Mouse (Mus musculus) CH12.LX (cell line): ENCODE results near the gene Npm1. TPM values are rescaled to one million over a fixed set of nuclear protein-coding genes. Genes with fewer than 3 reads are reported as not detected.

ENCODE experiments used
- DNase-seq: peaks from one replicate; pipeline ENCODE4 v3.0.0-alpha.2; 2013; ENCODE audit errors: extremely low read depth
- H3K27ac ChIP-seq: 2 replicates; pipeline ENCODE4 v1.5.1; 2012; ENCODE audit warnings: low read depth, mild to moderate bottlenecking, control low read depth, moderate library complexity; ENCODE audit not compliant: insufficient read depth
- H3K27me3 ChIP-seq: replicated peaks from 2 replicates; pipeline ENCODE3; 2012; ENCODE audit warnings: inconsistent platforms
- H3K36me3 ChIP-seq, 2 experiments: replicated peaks in 1 of 2; 2 replicates each; pipeline versions ENCODE3 to v1.6.1; 2012; ENCODE audit warnings: inconsistent platforms in 1 of 2, low read length in 1 of 2, mild to moderate bottlenecking in 1 of 2, mixed read lengths in 1 of 2, moderate library complexity in 1 of 2; ENCODE audit not compliant: control insufficient read depth in 1 of 2, insufficient read depth in 1 of 2
- H3K4me1 ChIP-seq, 2 experiments: 2 replicates each; pipeline ENCODE4 v1.6.1; 2012; ENCODE audit warnings: inconsistent platforms in 1 of 2, moderate library complexity in 1 of 2; ENCODE audit not compliant: insufficient read depth in 2 of 2, control insufficient read depth in 1 of 2
- H3K4me2 ChIP-seq: 2 replicates; pipeline ENCODE4 v1.6.1; 2012; ENCODE audit warnings: low read depth, mild to moderate bottlenecking, control low read depth; ENCODE audit not compliant: poor library complexity, insufficient read depth, severe bottlenecking
- H3K4me3 ChIP-seq, 3 experiments: fragments of 150-350 bp in 1 of 3; sonication (generic) in 1 of 3; replicated peaks in 1 of 3; 2 replicates each; pipeline versions ENCODE3 to v1.5.1; 2011 to 2012; ENCODE audit warnings: low read depth in 2 of 3, low read length in 2 of 3, mild to moderate bottlenecking in 2 of 3, moderate library complexity in 2 of 3, control low read depth in 1 of 3, improper control_type of control experiment in 1 of 3, inconsistent platforms in 1 of 3, mixed read lengths in 1 of 3; ENCODE audit not compliant: poor library complexity in 1 of 3
- H3K79me2 ChIP-seq: replicated peaks from 2 replicates; pipeline ENCODE4 v1.6.1; 2012; ENCODE audit warnings: mild to moderate bottlenecking, moderate library complexity; ENCODE audit not compliant: control insufficient read depth, poor library complexity, insufficient read depth, severe bottlenecking; ENCODE audit errors: extremely low read depth
- H3K9ac ChIP-seq: 2 replicates; pipeline ENCODE4 v1.6.1; 2012; ENCODE audit warnings: low read depth, mild to moderate bottlenecking, control low read depth, moderate library complexity; ENCODE audit not compliant: insufficient read depth
- H3K9me3 ChIP-seq: replicated peaks from 2 replicates; pipeline ENCODE3; 2012; ENCODE audit warnings: low read length, inconsistent platforms, mixed read lengths
- CHD1 ChIP-seq: IDR thresholded peaks from 2 replicates; pipeline ENCODE4 v1.6.1; 2012; ENCODE audit warnings: low read depth, low read length, improper control_type of control experiment, inconsistent platforms
- E2F4 ChIP-seq: IDR thresholded peaks from 2 replicates; pipeline ENCODE4 v1.6.1; 2011; ENCODE audit warnings: low read depth, low read length, improper control_type of control experiment; ENCODE audit not compliant: insufficient replicate concordance
- EP300 ChIP-seq: IDR thresholded peaks from 2 replicates; pipeline ENCODE4 v1.6.1; 2011; ENCODE audit warnings: low read length, improper control_type of control experiment
- ETS1 ChIP-seq: conservative IDR thresholded peaks from 2 replicates; pipeline ENCODE4 v1.6.1; 2012; ENCODE audit warnings: low read depth, mild to moderate bottlenecking, inconsistent platforms, low read length, improper control_type of control experiment, moderate library complexity
- GABPA ChIP-seq: IDR thresholded peaks from 2 replicates; pipeline ENCODE4 v1.6.1; 2012; ENCODE audit warnings: low read depth, low read length, improper control_type of control experiment, inconsistent platforms; ENCODE audit not compliant: insufficient replicate concordance
- HCFC1 ChIP-seq: IDR thresholded peaks from 2 replicates; pipeline ENCODE4 v1.6.1; 2012; ENCODE audit warnings: low read depth, mild to moderate bottlenecking, inconsistent platforms, low read length, improper control_type of control experiment
- IRF4 ChIP-seq: IDR thresholded peaks from 2 replicates; pipeline ENCODE4 v1.6.1; 2014; ENCODE audit warnings: low read depth, mild to moderate bottlenecking, inconsistent platforms, low read length, improper control_type of control experiment
- JUND ChIP-seq: conservative IDR thresholded peaks from 2 replicates; pipeline ENCODE4 v1.6.1; 2011; ENCODE audit warnings: low read depth, low read length, improper control_type of control experiment
- KAT2A ChIP-seq: IDR thresholded peaks from 2 replicates; pipeline ENCODE4 v1.6.1; 2012; ENCODE audit warnings: low read length, improper control_type of control experiment, inconsistent platforms; ENCODE audit not compliant: insufficient replicate concordance
- MAZ ChIP-seq: IDR thresholded peaks from 2 replicates; pipeline ENCODE4 v1.6.1; 2012; ENCODE audit warnings: low read depth, mild to moderate bottlenecking, inconsistent platforms, low read length, improper control_type of control experiment, moderate library complexity
- MEF2A ChIP-seq: IDR thresholded peaks from 2 replicates; pipeline ENCODE4 v1.6.1; 2014; ENCODE audit warnings: low read depth, mild to moderate bottlenecking, inconsistent platforms, low read length, improper control_type of control experiment, borderline replicate concordance
- MXI1 ChIP-seq: IDR thresholded peaks from 2 replicates; pipeline ENCODE4 v1.6.1; 2011; ENCODE audit warnings: mild to moderate bottlenecking, low read depth, low read length, improper control_type of control experiment
- MYC ChIP-seq: IDR thresholded peaks from 2 replicates; pipeline ENCODE4 v1.6.1; 2011; ENCODE audit warnings: low read depth, mild to moderate bottlenecking, improper control_type of control experiment, low read length
- NRF1 ChIP-seq: IDR thresholded peaks from 2 replicates; pipeline ENCODE4 v1.6.1; 2014; ENCODE audit warnings: low read depth, mild to moderate bottlenecking, inconsistent platforms, low read length, improper control_type of control experiment, moderate library complexity
- RCOR1 ChIP-seq: conservative IDR thresholded peaks from 2 replicates; pipeline ENCODE4 v1.6.1; 2012; ENCODE audit warnings: low read depth, mild to moderate bottlenecking, inconsistent platforms, low read length, improper control_type of control experiment
- TBP ChIP-seq: conservative IDR thresholded peaks from 2 replicates; pipeline ENCODE4 v1.6.1; 2011; ENCODE audit warnings: low read depth, low read length, improper control_type of control experiment
- TCF12 ChIP-seq: IDR thresholded peaks from 2 replicates; pipeline ENCODE4 v1.6.1; 2014; ENCODE audit warnings: low read depth, mild to moderate bottlenecking, inconsistent platforms, low read length, improper control_type of control experiment
- UBTF ChIP-seq: IDR thresholded peaks from 2 replicates; pipeline ENCODE4 v1.6.1; 2012; ENCODE audit warnings: low read depth, mild to moderate bottlenecking, inconsistent platforms, low read length, improper control_type of control experiment, moderate library complexity
- USF2 ChIP-seq: conservative IDR thresholded peaks from 2 replicates; pipeline ENCODE4 v1.6.1; 2011; ENCODE audit warnings: low read depth, low read length, improper control_type of control experiment
- ZC3H11A ChIP-seq: IDR thresholded peaks from 2 replicates; pipeline ENCODE4 v1.6.1; 2012; ENCODE audit warnings: low read depth, mild to moderate bottlenecking, inconsistent platforms, low read length, improper control_type of control experiment
- ZKSCAN1 ChIP-seq: IDR thresholded peaks from 2 replicates; pipeline ENCODE4 v1.6.1; 2012; ENCODE audit warnings: low read depth, inconsistent platforms, low read length, improper control_type of control experiment, borderline replicate concordance
- ZNF384 ChIP-seq: IDR thresholded peaks from 2 replicates; pipeline ENCODE4 v1.6.1; 2012; ENCODE audit warnings: low read depth, low read length, improper control_type of control experiment, inconsistent platforms
- dilution Hi-C: fragments of 300-500 bp; cut with MboI; formaldehyde crosslinking; loops from 2 replicates; pipeline ENCODE4 v1.14.3; 2020; ENCODE audit warnings: low sequenced_read_pairs; ENCODE audit not compliant: extremely low pct_unique_long_range_greater_than_20kb, extremely low pct_ligation_motif_present
- in situ Hi-C: fragments of 300-500 bp; cut with MboI; formaldehyde crosslinking; loops from 3 replicates; pipeline ENCODE4 v1.14.3; 2019; ENCODE audit warnings: low sequenced_read_pairs, low pct_ligation_motif_present, low pct_unique_long_range_greater_than_20kb, mixed read lengths
- polyA plus RNA-seq: library from polyadenylated mRNA; unstranded; fragments of >175 nt; gene quantifications from 2 replicates; pipeline ENCODE4 v1.2.1, GENCODE M21; 2012; ENCODE audit warnings: low read depth; ENCODE audit not compliant: insufficient read length
- total RNA-seq, 2 experiments: library from RNA; depleted of rRNA; stranded (reverse); fragments of 300-350 nt in 1 of 2; fragments of >200 nt in 1 of 2; gene quantifications; 2 replicates each; pipeline ENCODE4 v1.2.3; 2012 to 2014

Npm1 gene
- total and polyA plus RNA-seq, 3 experiments, result 3,603 to 8,076 (median 6,953) TPM

- no peak overlapping the region for H3K27ac ChIP-seq
- peaks cover 1% of the 10 kb centered on the region for H3K27me3 ChIP-seq
- peaks cover 55% of the 10 kb centered on the region for H3K9me3 ChIP-seq
- no peak overlapping the region for H3K4me2 ChIP-seq
- H3K36me3 ChIP-seq, result no peaks in the 10 kb centered on the region
- no peaks in the 10 kb centered on the region for H3K79me2 ChIP-seq
- H3K4me3 ChIP-seq, result no peak overlapping the region
- in situ Hi-C loops (no loop called here), dilution Hi-C loops (no loop called here)
- no peaks in the 10 kb centered on the region for H3K4me1 ChIP-seq
- DNase-seq, result no peak
- no peak overlapping the region for H3K9ac ChIP-seq
- TF ChIP-seq EP300 (no peak), HCFC1 (no peak), TCF12 (no peak), JUND (no peak), ZKSCAN1 (no peak), MYC (no peak), ETS1 (no peak), ZC3H11A (no peak), MAZ (no peak), MEF2A (no peak), E2F4 (no peak), NRF1 (no peak), ZNF384 (no peak), IRF4 (no peak), CHD1 (no peak), KAT2A (no peak)
These were observed 35.5 kb upstream of the Npm1 start for GRCm38 (mm10) chr11:33198351-33199116.

DNA sequence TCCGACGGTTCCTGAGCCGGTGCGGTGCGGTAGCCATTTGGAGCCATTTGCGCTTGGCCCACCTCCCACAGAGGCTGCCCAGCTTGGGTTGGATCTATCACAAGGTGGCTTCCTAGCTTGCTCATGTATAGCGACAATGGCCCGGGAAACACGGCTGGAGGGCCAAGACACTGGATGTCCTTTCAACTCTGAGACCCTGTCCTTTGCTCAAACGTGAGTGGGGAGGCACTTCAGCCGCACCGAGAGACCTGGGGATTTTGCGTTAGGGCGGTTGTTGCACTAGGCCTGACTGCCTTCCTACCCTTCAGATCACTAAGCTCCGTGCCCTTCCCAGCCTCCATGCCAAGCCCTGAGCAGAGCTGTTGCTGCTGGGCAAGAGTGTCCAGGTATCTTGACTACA is 34.7 kb upstream of the Npm1 start:
- Histone ChIP-seq H3K9me3 (peaks cover 46% of the 10 kb centered on the region), H3K4me2 (no peak overlapping the region), H3K4me1 (no peaks in the 10 kb centered on the region), H3K9ac (no peak overlapping the region), H3K27me3 (peaks cover 3% of the 10 kb centered on the region), H3K36me3 (no peaks in the 10 kb centered on the region), H3K79me2 (no peaks in the 10 kb centered on the region), H3K4me3 (no peak overlapping the region), H3K27ac (no peak overlapping the region)
- TF ChIP-seq TBP, result no peak
- TF ChIP-seq ZC3H11A, result no peak
- TF ChIP-seq EP300, result no peak
- TF ChIP-seq UBTF, result no peak
- no peak for TF ChIP-seq MXI1
- TF ChIP-seq CHD1, result no peak
- no peak for TF ChIP-seq USF2
- TF ChIP-seq ETS1, result no peak
- TF ChIP-seq MYC, result no peak
- TF ChIP-seq RCOR1, result no peak
- no peak for TF ChIP-seq JUND
- TF ChIP-seq GABPA, result no peak
- TF ChIP-seq ZNF384, result no peak
- DNase-seq, result no peak
- in situ Hi-C loops, result no loop called here
- dilution Hi-C loops, result no loop called here
